Mouse (Mus musculus) layer of hippocampus, adult 9-10 months (tissue): ENCODE measurements around the gene Acly.

ENCODE experiments used
- DNase-seq: peaks from one replicate; pipeline ENCODE4 v3.0.0; 2022; ENCODE audit warnings: low spot score

Acly gene

GRCm38 (mm10) chr11:100510556-100510955 is 17.2 kb downstream of the Acly start:
- DNase-seq, result no peak

GRCm38 (mm10) chr11:100505997-100506396 is 21.8 kb downstream of the Acly start:
- DNase-seq, result no peak

- DNase-seq, result no peak
Observed at GRCm38 (mm10) chr11:100504990-100505660, 22.7 kb downstream of the Acly start.

GRCm38 (mm10) chr11:100501321-100501720 is 26.5 kb downstream of the Acly start:
- DNase-seq, result no peak

GRCm38 (mm10) chr11:100500651-100501050 is 27.1 kb downstream of the Acly start:
- no peak for DNase-seq

- DNase-seq, result no peak
Observed at GRCm38 (mm10) chr11:100500241-100500640, 27.6 kb downstream of the Acly start.

GRCm38 (mm10) chr11:100493771-100494170 is 34.0 kb downstream of the Acly start:
- no peak for DNase-seq

- DNase-seq, result no peak
Observed at GRCm38 (mm10) chr11:100490951-100491350, 36.8 kb downstream of the Acly start.

- DNase-seq, result no peak
Observed at GRCm38 (mm10) chr11:100485801-100486538, 41.8 kb downstream of the Acly start.

- DNase-seq, result no peak
Observed at GRCm38 (mm10) chr11:100484461-100484860, 43.3 kb downstream of the Acly start.

- no peak for DNase-seq
Observed at GRCm38 (mm10) chr11:100479152-100479551, 48.6 kb downstream of the Acly start.

GRCm38 (mm10) chr11:100476281-100476680 is 51.5 kb downstream of the Acly start:
- no peak for DNase-seq

- DNase-seq, result no peak
Observed at GRCm38 (mm10) chr11:100472935-100473295, 54.9 kb downstream of the Acly start.

- DNase-seq, result peak; percentile 69
Observed at GRCm38 (mm10) chr11:100472197-100472934, 55.4 kb downstream of the Acly start, which contains the start of gene Klhl11. Gene Klhl11 (minus strand): TSS chr11:100472741.

- no peak for DNase-seq
Observed at GRCm38 (mm10) chr11:100471352-100472196, 56.2 kb downstream of the Acly start.

- no peak for DNase-seq
Observed at GRCm38 (mm10) chr11:100465833-100466232, 62.0 kb downstream of the Acly start.

GRCm38 (mm10) chr11:100465229-100465792 is 62.5 kb downstream of the Acly start:
- no peak for DNase-seq

GRCm38 (mm10) chr11:100462699-100463098 is 65.1 kb downstream of the Acly start:
- DNase-seq, result no peak

- DNase-seq, result no peak
Observed at GRCm38 (mm10) chr11:100457711-100458110, 70.1 kb downstream of the Acly start.

GRCm38 (mm10) chr11:100457247-100457646 is 70.6 kb downstream of the Acly start:
- no peak for DNase-seq

GRCm38 (mm10) chr11:100442625-100443024 is 85.2 kb downstream of the Acly start:
- no peak for DNase-seq

GRCm38 (mm10) chr11:100441797-100442196 is 86.0 kb downstream of the Acly start, which contains the start of the genes Nt5c3b and Klhl10:
Gene Nt5c3b (minus strand): TSS chr11:100441808.
Gene Klhl10 (plus strand): TSS chr11:100441917.
- no peak for DNase-seq
